Mouse (Mus musculus): ENCODE data around the gene Sergef. TPM values are rescaled to one million over a fixed set of nuclear protein-coding genes. Genes with fewer than 3 reads are reported as not detected.
"Not testable (repeated sequence)": the region's sequence is repeated elsewhere in the genome, so short reads cannot be mapped to it uniquely, and the experiment has no call there.

The Sergef gene
- polyA plus RNA-seq, 1 experiment, result 8.6 TPM

- H3K27me3 ChIP-seq (ENCODE audit: control insufficient read depth, insufficient read depth, insufficient read length), result no peaks in the 10 kb centered on the region
- no peak overlapping the region for H3K4me3 ChIP-seq (ENCODE audit: insufficient read depth, poor library complexity, severe bottlenecking)
- H3K79me3 ChIP-seq (ENCODE audit: low read depth), result no peaks in the 10 kb centered on the region
- no peak overlapping the region for H3ac ChIP-seq (ENCODE audit: control insufficient read depth, insufficient read length, low read depth)
- no peaks in the 10 kb centered on the region for H3K36me3 ChIP-seq (ENCODE audit: control insufficient read depth, insufficient read depth)
- H3K79me2 ChIP-seq (ENCODE audit: control insufficient read depth, insufficient read depth), result no peaks in the 10 kb centered on the region
- no peak for TF ChIP-seq MYOG (IDR thresholded peaks at IDR 0.05; ENCODE audit: control insufficient read depth, extremely low read depth, insufficient read length)
Observed at GRCm38 (mm10) chr7:46581358-46581930, 58.2 kb downstream of the Sergef start.

GRCm38 (mm10) chr7:46578091-46578490 lies 61.5 kb downstream of the Sergef start:
- Histone ChIP-seq H3K79me3 (ENCODE audit: low read depth) (no peaks in the 10 kb centered on the region), H3K4me3 (ENCODE audit: insufficient read depth, poor library complexity, severe bottlenecking) (no peak overlapping the region), H3ac (ENCODE audit: control insufficient read depth, insufficient read length, low read depth) (no peak overlapping the region), H3K36me3 (ENCODE audit: control insufficient read depth, insufficient read depth) (no peaks in the 10 kb centered on the region), H3K27me3 (ENCODE audit: control insufficient read depth, insufficient read depth, insufficient read length) (no peaks in the 10 kb centered on the region), H3K79me2 (ENCODE audit: control insufficient read depth, insufficient read depth) (no peaks in the 10 kb centered on the region)
- TF ChIP-seq MYOG (IDR thresholded peaks at IDR 0.05; ENCODE audit: control insufficient read depth, extremely low read depth, insufficient read length), result no peak
- no peak for TF ChIP-seq CTCF (IDR thresholded peaks at IDR 0.05; ENCODE audit: control insufficient read depth, insufficient read depth, insufficient read length)
- TF ChIP-seq MYOD1 (IDR thresholded peaks at IDR 0.05; ENCODE audit: control insufficient read depth, insufficient read length, low read depth), result no peak
- TF ChIP-seq FOSL1 (IDR thresholded peaks at IDR 0.05; ENCODE audit: insufficient read depth, low read length, poor library complexity, severe bottlenecking), result no peak

- no peaks in the 10 kb centered on the region for H3K27me3 ChIP-seq (ENCODE audit: control insufficient read depth, insufficient read depth, insufficient read length)
- no peak overlapping the region for H3ac ChIP-seq (ENCODE audit: control insufficient read depth, insufficient read length, low read depth)
- TF ChIP-seq CEBPB (IDR thresholded peaks at IDR 0.05; ENCODE audit: low read depth), result no peak
- no peak for TF ChIP-seq CTCF (IDR thresholded peaks at IDR 0.05; ENCODE audit: control insufficient read depth, insufficient read depth, insufficient read length)
- no peak for TF ChIP-seq MAX (IDR thresholded peaks at IDR 0.05)
- no peak for TF ChIP-seq MYOG (IDR thresholded peaks at IDR 0.05; ENCODE audit: control insufficient read depth, extremely low read depth, insufficient read length)
- no peak for TF ChIP-seq FOSL1 (IDR thresholded peaks at IDR 0.05; ENCODE audit: insufficient read depth, low read length, poor library complexity, severe bottlenecking)
- no peak for TF ChIP-seq USF1 (IDR thresholded peaks at IDR 0.05; ENCODE audit: low read depth)
- TF ChIP-seq MYOD1 (IDR thresholded peaks at IDR 0.05; ENCODE audit: control insufficient read depth, insufficient read length, low read depth), result no peak
- H3K36me3 ChIP-seq (ENCODE audit: control insufficient read depth, insufficient read depth), result no peaks in the 10 kb centered on the region
- H3K79me2 ChIP-seq (ENCODE audit: control insufficient read depth, insufficient read depth), result no peaks in the 10 kb centered on the region
- H3K4me3 ChIP-seq (ENCODE audit: insufficient read depth, poor library complexity, severe bottlenecking), result no peak overlapping the region
- no peaks in the 10 kb centered on the region for H3K79me3 ChIP-seq (ENCODE audit: low read depth)
Observed at GRCm38 (mm10) chr7:46575897-46576296, 63.7 kb downstream of the Sergef start.

GRCm38 (mm10) chr7:46572803-46573594 lies 66.6 kb downstream of the Sergef start:
- H3K79me2 ChIP-seq (ENCODE audit: control insufficient read depth, insufficient read depth), result no peaks in the 10 kb centered on the region
- no peaks in the 10 kb centered on the region for H3K79me3 ChIP-seq (ENCODE audit: low read depth)
- H3K27me3 ChIP-seq (ENCODE audit: control insufficient read depth, insufficient read depth, insufficient read length), result no peaks in the 10 kb centered on the region
- H3K4me3 ChIP-seq (ENCODE audit: insufficient read depth, poor library complexity, severe bottlenecking), result no peak overlapping the region
- H3K36me3 ChIP-seq (ENCODE audit: control insufficient read depth, insufficient read depth), result no peaks in the 10 kb centered on the region
- no peak overlapping the region for H3ac ChIP-seq (ENCODE audit: control insufficient read depth, insufficient read length, low read depth)
- TF ChIP-seq MYOD1 (IDR thresholded peaks at IDR 0.05; ENCODE audit: control insufficient read depth, insufficient read length, low read depth), result no peak
- no peak for TF ChIP-seq CTCF (IDR thresholded peaks at IDR 0.05; ENCODE audit: control insufficient read depth, insufficient read depth, insufficient read length)
- no peak for TF ChIP-seq CEBPB (IDR thresholded peaks at IDR 0.05; ENCODE audit: low read depth)
- TF ChIP-seq USF1 (IDR thresholded peaks at IDR 0.05; ENCODE audit: low read depth), result no peak
- TF ChIP-seq MAX (IDR thresholded peaks at IDR 0.05), result no peak
- no peak for TF ChIP-seq MYOG (IDR thresholded peaks at IDR 0.05; ENCODE audit: control insufficient read depth, extremely low read depth, insufficient read length)
- TF ChIP-seq FOSL1 (IDR thresholded peaks at IDR 0.05; ENCODE audit: insufficient read depth, low read length, poor library complexity, severe bottlenecking), result no peak

- not testable (repeated sequence) for H3K79me3 ChIP-seq (ENCODE audit: low read depth)
Observed at GRCm38 (mm10) chr7:46569509-46569908, 70.1 kb downstream of the Sergef start.

GRCm38 (mm10) chr7:46566318-46567007 lies 73.1 kb downstream of the Sergef start:
- H3ac ChIP-seq (ENCODE audit: control insufficient read depth, insufficient read length, low read depth), result no peak overlapping the region
- H3K79me3 ChIP-seq (ENCODE audit: low read depth), result no peaks in the 10 kb centered on the region
- H3K79me2 ChIP-seq (ENCODE audit: control insufficient read depth, insufficient read depth), result no peaks in the 10 kb centered on the region
- TF ChIP-seq MYOG (IDR thresholded peaks at IDR 0.05; ENCODE audit: control insufficient read depth, extremely low read depth, insufficient read length), result no peak
- H3K36me3 ChIP-seq (ENCODE audit: control insufficient read depth, insufficient read depth), result no peaks in the 10 kb centered on the region
- no peaks in the 10 kb centered on the region for H3K27me3 ChIP-seq (ENCODE audit: control insufficient read depth, insufficient read depth, insufficient read length)
- no peak overlapping the region for H3K4me3 ChIP-seq (ENCODE audit: insufficient read depth, poor library complexity, severe bottlenecking)

More at GRCm38 (mm10) chr7:46569509-46569908, 70.1 kb downstream of the Sergef start:
- H3K27me3 ChIP-seq (ENCODE audit: control insufficient read depth, insufficient read depth, insufficient read length); H3K4me3 ChIP-seq (ENCODE audit: insufficient read depth, poor library complexity, severe bottlenecking); H3K79me2 ChIP-seq (ENCODE audit: control insufficient read depth, insufficient read depth); H3ac ChIP-seq (ENCODE audit: control insufficient read depth, insufficient read length, low read depth); H3K36me3 ChIP-seq (ENCODE audit: control insufficient read depth, insufficient read depth): not testable (repeated sequence)

Measured in C2C12 (cell line).